Mouse (Mus musculus) brain, embryonic 14.5 days (tissue): ENCODE data around the gene Unc45b.

Experiments used
- CTCF ChIP-seq: fragments of 200-500 bp; IDR thresholded peaks from 2 replicates; pipeline ENCODE4 v1.5.1; 2012; ENCODE audit warnings: inconsistent platforms, mild to moderate bottlenecking, moderate library complexity, borderline replicate concordance; ENCODE audit not compliant: insufficient read depth, insufficient read length; ENCODE audit errors: extremely low read depth
- POLR2A ChIP-seq: fragments of 200-500 bp; IDR thresholded peaks from 2 replicates; pipeline ENCODE4 v1.6.1; 2012; ENCODE audit warnings: mild to moderate bottlenecking, inconsistent platforms, borderline replicate concordance; ENCODE audit not compliant: poor library complexity, insufficient read depth, insufficient read length, severe bottlenecking; ENCODE audit errors: extremely low read depth

DNA sequence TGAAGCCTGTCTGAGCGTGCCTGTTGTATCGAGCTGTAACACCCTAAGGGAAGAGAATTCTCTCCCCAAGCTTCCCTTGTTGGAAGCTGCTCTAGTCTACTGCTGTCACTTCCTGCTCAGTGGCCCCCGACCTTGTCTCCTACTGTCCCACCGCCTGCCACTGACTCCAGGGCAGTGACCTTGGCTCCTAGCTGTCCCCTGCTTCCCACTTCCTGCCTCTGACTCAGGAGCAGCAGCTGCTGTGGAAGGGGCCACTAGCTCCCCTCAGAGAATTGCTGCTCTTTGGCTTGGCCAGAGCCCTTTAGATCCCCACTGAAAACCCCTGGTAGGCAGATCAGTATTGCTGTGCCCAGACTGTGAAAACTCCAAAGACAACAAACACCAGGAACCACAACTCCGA lies 63.6 kb downstream of the Unc45b start:
- TF ChIP-seq CTCF = no peak
- no peak for TF ChIP-seq POLR2A
